Mouse (Mus musculus): Measurements from ENCODE around the gene Tmem132c.

DNA sequence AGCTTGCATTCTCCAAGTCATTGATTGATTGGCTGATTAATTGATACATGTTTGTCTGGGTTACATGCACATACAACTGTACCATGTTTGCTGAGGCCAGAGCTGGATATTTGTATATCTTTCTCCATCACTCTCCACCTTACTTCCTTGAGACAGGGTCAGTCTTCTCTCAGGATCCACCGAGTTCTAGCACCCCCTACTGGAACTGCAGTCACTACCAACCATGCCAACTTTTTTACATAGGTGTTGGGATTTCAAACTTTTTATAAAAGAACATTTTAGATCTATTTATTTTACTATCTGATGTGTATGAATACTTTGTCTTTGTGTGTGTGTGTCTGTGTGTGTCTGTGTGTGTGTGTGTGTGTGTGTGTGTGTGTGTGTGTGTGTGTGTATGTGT, 123.5 kb downstream of the Tmem132c start:
- TF ChIP-seq CTCF (IDR thresholded peaks at IDR 0.05; ENCODE audit: extremely low read depth, insufficient read depth, insufficient read length, insufficient replicate concordance) (no peak), POLR2A (IDR thresholded peaks at IDR 0.05; ENCODE audit: low read depth, low read length) (no peak)
